Mouse (Mus musculus) left cerebral cortex, adult 2 months (tissue): ENCODE measurements around the gene Thrb. TPM values are rescaled to one million over a fixed set of nuclear protein-coding genes. Genes with fewer than 3 reads are reported as not detected.

Experiments used
- DNase-seq, 2 experiments: peaks; one replicate each; pipeline ENCODE4 v3.0.0; 2021 to 2022; ENCODE audit warnings: low spot score in 2 of 2, mixed read lengths in 1 of 2; ENCODE audit errors: extremely low spot score in 1 of 2
- H3K27ac ChIP-seq: fragments of 200-600 bp; 2 replicates; pipeline ENCODE4 v1.8.1; 2022
- H3K4me3 ChIP-seq: fragments of 200-600 bp; 2 replicates; pipeline ENCODE4 v1.8.1; 2022
- CTCF ChIP-seq: fragments of 200-600 bp; IDR thresholded peaks from 2 replicates; pipeline ENCODE4 v1.8.1; 2022; ENCODE audit warnings: antibody characterized with exemption, mild to moderate bottlenecking, moderate library complexity
- intact Hi-C: fragments of 180-260 bp; cut with DNase I; formaldehyde crosslinking; loops from one replicate; pipeline ENCODE4 v1.15.1; 2025
- long read RNA-seq, 2 experiments: library from polyadenylated mRNA; stranded (forward); transcript quantifications; one replicate each; pipeline ENCODE4 v2.0.0; 2021; ENCODE audit warnings: borderline mapping rate in 2 of 2
- total RNA-seq, 2 experiments: library from RNA; stranded (reverse); gene quantifications; 2 replicates each; pipeline ENCODE4 v1.2.3; 2021

Thrb gene
- 10 to 100 TPM; 97.1 to 98.6 TPM for total RNA-seq
- long read RNA-seq, experiment 1, full-length matches to known transcripts = 18 of 40 reads
- long read RNA-seq, experiment 1, partial matches to known transcripts = 5 of 40 reads
- long read RNA-seq, experiment 1, other reads (novel, unspliced or antisense) = 17 of 40 reads
- long read RNA-seq, experiment 2, full-length matches to known transcripts = 14 of 22 reads
- long read RNA-seq, experiment 2, partial matches to known transcripts = 1 of 22 reads
- long read RNA-seq, experiment 2, other reads (novel, unspliced or antisense) = 7 of 22 reads

DNA sequence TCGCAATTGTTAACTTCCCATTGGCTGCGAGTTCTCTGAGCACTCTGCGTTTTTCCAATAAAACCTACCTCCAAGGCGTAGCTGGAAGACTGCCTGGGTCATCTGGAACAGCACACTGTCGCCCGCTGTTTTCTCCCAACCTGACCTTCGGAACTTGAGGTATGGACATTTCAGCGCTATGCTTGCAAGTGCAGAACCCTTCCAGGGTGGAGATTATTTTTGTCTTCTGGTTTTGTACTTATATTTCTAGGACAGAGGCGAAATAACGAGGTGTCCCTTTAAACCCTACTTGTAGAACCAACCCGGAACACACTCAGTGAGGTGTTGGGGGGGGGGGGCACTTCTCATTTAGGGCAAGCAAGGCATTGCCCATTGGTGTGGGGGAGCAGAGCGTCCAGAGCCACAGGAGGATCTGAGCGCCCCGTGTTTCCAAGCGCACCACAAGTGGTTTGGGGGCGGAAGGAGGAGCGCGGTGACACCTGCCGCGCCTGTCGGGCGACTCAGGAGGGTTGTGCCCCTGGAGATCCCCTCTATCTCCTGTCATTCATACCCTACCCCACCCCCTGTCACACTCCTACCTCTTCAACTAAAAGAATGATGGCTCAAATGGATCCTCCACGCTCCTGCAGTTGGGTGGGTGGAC lies at the start of gene Thrb:
Thrb (plus strand) TSS at position 576 of the 643 bp plus-strand sequence.
- no peak for TF ChIP-seq CTCF
- DNase-seq = peak; percentile 48 to 59
- intact Hi-C loops = loop anchor here (1.0 to 5.0 kb wide), 8 partner anchors 67 to 507 kb away; no protein-coding TSS in a partner anchor
- Histone ChIP-seq H3K27ac (peak within 1 kb of the TSS; percentile 99), H3K4me3 (peak within 1 kb of the TSS; percentile 58)

DNA sequence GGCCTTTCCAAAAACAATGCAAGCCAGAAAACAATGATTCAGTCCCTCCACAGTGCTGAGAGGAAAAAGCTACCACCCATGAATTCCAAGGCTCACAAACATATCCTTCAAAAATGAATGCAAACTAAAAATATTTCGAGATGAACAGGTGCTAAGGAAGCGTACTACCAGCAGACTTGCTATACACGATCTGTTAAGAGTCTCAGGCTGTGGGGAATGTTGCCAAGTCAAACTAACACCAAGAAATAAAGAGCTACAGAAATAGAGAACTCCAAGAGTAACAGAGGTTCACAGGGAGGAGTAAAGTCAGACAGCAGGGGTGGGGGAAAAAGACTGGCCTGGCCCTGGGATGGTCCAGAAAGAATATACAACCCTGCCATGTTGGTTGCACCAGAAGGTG lies 38.4 kb upstream of the Thrb start:
- DNase-seq = no peak
- H3K27ac ChIP-seq = no peak overlapping the region
- no peak overlapping the region for H3K4me3 ChIP-seq
- TF ChIP-seq CTCF = no peak
- intact Hi-C loops = loop anchor here (1.0 to 5.0 kb wide), 3 partner anchors 14 to 214 kb away; no protein-coding TSS in a partner anchor

DNA sequence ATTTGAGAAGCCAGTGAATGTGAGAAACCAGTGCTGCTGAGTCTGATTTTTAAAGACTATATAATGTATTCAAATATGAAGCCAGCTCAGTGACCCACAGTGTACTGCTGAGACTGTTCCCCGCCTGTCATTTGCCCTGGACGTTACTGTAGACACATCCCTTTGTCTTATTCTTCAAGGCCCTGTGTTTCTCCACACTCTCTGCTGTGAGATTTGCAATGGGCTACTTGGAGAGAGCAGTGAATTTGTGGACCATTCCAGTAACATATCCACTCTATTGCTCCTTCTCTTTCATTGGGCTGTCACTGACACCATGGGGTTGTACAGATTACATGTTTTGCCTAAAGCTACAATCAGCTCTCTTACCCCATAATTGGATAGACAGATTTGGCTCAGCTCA lies 36.1 kb upstream of the Thrb start:
- no peak for DNase-seq
- H3K4me3 ChIP-seq = no peak overlapping the region
- no peak overlapping the region for H3K27ac ChIP-seq
- intact Hi-C loops = loop anchor here (5.0 kb wide), 1 partner anchor 217 kb away; no protein-coding TSS in a partner anchor
- TF ChIP-seq CTCF = no peak

DNA sequence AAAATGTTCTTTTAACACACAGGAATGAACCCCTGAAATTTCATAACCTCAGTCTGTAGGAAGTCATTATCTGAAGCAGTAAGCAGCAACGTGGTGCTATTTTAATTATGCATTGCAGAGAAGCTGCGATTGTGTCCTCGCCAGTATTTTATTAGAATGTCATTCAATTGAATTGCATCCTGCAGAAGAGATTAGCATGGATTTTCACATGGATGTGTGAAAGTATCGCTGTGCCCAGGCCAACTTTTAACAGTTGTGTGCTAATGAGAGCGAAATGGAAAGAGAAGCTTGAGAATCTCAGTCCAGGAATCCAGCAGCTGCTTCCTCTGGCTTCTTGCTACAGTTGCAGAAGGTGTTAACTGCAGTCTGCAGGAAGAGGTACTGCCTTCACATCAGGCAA lies 30.8 kb upstream of the Thrb start:
- H3K27ac ChIP-seq = no peak overlapping the region
- intact Hi-C loops = no loop called here
- no peak for DNase-seq
- no peak overlapping the region for H3K4me3 ChIP-seq
- no peak for TF ChIP-seq CTCF

DNA sequence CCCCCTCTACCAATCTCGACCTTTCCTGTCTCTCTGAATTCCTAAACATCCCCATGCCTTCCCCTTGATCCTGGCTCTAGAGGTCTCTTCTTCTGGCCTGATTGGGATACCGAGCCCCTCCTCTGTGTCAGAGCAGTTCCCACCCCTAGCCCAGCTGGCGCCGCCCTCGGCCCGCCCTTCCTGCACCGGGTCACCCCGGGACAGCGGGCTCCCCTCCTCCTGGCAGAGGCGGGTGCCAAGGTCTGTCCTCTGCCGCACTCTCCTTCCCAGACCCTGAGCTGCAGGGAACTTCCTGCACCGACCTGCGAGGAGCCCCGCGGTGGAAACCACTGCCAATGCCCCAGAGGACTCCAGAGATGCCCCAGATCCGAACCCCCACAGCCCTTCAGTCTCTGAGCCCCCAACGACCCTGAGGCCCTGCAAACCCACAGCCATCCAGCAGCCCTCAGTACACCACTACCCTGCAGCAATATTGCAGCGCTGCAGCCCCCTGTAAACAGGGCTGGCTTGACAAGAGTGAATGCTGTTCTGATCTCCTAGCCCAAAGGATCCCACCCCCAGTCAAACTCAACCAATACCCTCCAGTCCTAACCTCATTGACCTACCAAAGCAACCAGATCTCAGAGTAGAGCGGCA lies 27.1 kb upstream of the Thrb start:
- DNase-seq = peak in 1 of 2 experiments; percentile 40

DNA sequence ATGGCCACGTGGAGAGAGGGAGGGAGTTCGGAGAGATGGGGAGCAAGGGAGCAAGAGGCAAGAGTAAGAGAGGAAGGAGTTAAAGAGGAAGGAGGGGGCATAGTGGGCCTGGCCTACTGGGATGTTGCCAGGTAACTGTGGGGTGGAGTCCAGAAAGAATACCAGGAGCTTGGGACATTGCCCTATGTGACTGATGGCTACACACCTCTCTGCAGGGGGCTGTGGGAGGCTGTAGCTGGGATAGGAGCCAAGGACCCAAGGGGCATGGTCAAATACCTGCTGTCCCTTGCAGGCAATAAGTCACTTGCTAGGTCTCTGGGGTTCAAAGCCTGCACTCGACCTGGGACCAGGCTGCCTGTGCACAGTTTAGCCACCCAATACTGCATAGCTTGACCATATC lies 23.1 kb upstream of the Thrb start:
- Histone ChIP-seq H3K4me3 (no peak overlapping the region), H3K27ac (no peak overlapping the region)
- intact Hi-C loops = no loop called here
- no peak for DNase-seq
- no peak for TF ChIP-seq CTCF

More for the DNA sequence above, 27.1 kb upstream of the Thrb start:
- TF ChIP-seq CTCF = no peak
- Histone ChIP-seq H3K4me3 (no peak overlapping the region), H3K27ac (no peak overlapping the region)
- intact Hi-C loops = no loop called here

DNA sequence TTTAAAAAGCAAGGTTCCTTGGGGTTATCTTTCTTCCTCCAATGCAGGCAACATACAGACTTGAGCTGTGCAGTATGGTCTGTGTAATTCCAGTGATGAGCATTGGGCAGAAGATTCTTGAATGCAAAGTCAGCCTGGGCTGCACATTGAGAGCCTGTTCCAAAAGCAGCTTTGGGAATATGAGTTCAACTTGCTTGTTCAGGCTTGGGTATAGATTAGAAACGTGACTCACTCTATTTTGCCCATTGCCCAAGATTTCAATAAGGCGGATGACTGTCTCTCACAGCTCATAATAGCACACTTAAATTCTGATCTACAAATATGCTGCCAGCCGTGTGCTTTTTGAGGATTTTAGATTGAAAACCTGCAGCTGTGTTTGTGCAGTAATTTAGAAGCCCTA lies 18.3 kb upstream of the Thrb start:
- DNase-seq = no peak
- no peak overlapping the region for H3K27ac ChIP-seq
- H3K4me3 ChIP-seq = no peak overlapping the region
- intact Hi-C loops = no loop called here
- TF ChIP-seq CTCF = no peak

DNA sequence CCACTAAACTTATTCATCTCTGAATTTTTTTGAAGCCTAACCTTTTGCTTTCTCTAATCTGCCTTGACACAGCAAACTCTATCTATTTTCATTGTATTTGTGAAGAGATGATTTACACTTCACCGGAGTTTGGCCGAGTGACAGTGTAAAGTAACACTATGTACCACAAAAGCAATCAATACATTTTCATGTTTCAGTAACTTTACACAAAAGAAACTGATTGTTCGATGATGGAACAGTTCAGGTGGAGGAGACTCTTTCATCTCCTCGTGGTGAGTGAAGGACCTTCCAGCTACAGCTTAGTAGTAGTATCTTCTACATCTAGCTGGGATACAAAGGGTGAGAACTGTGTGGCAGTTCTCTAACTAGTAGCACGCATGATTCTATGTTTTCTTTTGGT lies 5.0 kb upstream of the Thrb start:
- Histone ChIP-seq H3K27ac (no peak overlapping the region), H3K4me3 (no peak overlapping the region)
- intact Hi-C loops = loop anchor here (5.0 kb wide), 1 partner anchor 512 kb away; no protein-coding TSS in a partner anchor
- DNase-seq = no peak
- no peak for TF ChIP-seq CTCF

DNA sequence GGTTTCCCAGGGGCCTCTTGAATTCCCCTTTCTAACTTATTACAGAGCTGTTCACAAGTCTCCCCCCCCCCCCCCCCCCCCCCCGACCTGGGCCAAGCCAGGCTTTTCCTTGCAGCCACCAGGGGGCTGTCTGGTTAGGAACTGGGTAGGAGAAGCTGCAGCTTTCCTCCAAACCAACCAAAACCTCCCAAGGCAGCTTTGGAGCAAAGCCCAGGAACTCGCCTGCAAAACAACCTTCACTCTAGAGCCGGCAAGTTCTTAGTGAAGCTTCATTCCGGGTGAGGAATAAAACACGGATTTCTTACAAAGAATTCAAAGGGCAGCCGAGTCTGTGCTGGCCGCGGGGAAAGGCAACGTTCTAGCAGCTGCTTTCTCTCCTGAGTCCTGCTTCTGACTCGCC lies 1.0 kb upstream of the Thrb start:
- peak; percentile 70 for TF ChIP-seq CTCF
- H3K4me3 ChIP-seq = peak overlapping the region; percentile 58
- intact Hi-C loops = loop anchor here (1.0 to 5.0 kb wide), 4 partner anchors 256 to 508 kb away; no protein-coding TSS in a partner anchor
- peak; percentile 82 to 83 for DNase-seq
- peak overlapping the region; percentile 99 for H3K27ac ChIP-seq

DNA sequence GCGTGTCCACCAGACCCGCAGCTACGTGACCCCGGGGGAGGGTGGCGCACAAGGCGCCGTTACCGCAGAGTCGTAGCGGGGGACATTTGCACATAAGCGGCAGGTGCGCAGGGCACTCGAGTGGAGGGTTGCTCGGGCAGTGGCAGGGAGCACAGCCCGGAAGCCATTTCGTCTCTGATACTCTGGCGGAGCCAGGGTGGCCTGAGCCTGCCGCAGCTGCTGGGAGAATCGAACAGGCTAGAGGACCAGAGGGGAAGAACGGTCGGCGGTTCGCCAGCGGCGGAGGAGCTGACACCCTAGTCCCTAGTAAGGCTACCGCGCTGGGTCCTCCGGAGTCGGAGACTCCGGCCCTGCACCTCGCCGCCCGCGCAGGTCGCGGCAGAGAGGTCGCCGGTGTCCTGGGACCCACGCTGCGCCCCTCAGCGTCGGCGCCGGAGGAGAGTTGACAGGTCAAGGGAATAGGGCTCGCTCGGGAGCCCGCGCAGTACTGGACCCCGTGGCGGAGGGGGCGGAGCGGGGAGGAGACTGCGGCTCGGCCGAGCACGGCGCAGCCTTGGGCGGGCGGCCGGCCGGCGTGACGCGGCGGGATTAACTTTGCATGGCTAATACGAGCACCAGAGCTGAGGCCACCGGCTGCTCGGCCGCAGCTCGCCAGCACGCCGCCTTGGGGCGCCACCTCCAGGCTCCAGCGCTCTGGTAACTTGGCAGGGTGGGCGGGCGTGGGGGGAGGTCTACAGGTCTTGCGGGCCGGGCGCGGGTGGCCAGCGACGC lies 453 bp downstream of the Thrb start:
- peak overlapping the region; percentile 58 for H3K4me3 ChIP-seq

DNA sequence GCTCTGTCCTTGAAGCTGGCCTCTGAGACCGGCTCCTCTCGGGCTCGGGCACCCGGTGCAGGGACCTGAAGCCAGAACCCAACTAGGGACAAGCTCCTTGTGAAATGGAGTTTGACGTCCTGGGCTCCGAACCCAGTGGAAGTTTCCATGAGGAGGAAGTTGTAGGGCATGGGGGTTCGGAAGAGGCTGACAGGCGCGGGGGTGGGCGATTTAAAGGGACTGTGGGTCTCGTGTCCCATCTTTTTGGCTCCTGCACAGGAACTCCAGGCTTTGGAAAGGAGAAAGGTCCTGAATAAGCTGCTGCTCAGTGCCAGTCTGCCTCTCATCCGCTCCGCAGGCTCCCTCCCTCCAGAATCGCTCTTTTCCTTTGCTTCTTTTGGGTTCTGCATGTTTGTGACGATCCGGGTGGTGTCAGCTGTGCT lies 1.1 kb downstream of the Thrb start:
- no peak for TF ChIP-seq CTCF
- H3K27ac ChIP-seq = peak overlapping the region; percentile 99
- peak overlapping the region; percentile 58 for H3K4me3 ChIP-seq
- peak in 1 of 2 experiments; percentile 66 for DNase-seq
- intact Hi-C loops = loop anchor here (2.0 to 5.0 kb wide), 4 partner anchors 66 to 246 kb away; no protein-coding TSS in a partner anchor

More for the DNA sequence above, 453 bp downstream of the Thrb start:
- peak overlapping the region; percentile 99 for H3K27ac ChIP-seq
- DNase-seq = peak; percentile 79 to 80
- TF ChIP-seq CTCF = peak; percentile 37
- intact Hi-C loops = loop anchor here (2.0 to 5.0 kb wide), 4 partner anchors 67 to 247 kb away; no protein-coding TSS in a partner anchor
